Mouse (Mus musculus): Measurements from ENCODE around the gene Slc26a3. TPM values are rescaled to one million over a fixed set of nuclear protein-coding genes. Genes with fewer than 3 reads are reported as not detected.

Gene Slc26a3
- 1 to 10 TPM; 2.1 to 2.3 TPM for total RNA-seq (2021)

DNA sequence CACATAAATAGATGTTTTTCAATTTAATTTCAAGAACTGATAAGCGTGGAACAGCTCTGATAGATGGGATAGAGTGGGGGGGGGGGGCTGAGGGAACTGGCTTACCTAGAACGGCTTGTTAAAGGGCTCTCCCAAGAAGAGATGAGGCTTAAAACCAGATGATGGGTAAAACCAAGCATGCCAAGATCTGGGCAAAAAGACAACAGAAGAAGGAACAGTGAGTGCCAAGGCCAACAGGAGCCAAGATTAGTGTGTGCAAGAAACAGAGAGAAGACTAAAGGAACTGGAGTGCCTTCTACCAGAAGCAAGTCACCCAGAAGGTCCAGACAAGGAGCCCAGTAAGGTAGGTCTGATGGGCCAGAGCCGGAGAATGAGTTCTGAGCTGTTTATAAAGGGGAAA is at the start of gene Slc26a3:
Slc26a3 (plus strand) TSS at position 301 of the 400 bp plus-strand sequence.
- DNase-seq (ENCODE audit: low spot score): no peak
- intact Hi-C loops (cut with DNase I): no loop called here

DNA sequence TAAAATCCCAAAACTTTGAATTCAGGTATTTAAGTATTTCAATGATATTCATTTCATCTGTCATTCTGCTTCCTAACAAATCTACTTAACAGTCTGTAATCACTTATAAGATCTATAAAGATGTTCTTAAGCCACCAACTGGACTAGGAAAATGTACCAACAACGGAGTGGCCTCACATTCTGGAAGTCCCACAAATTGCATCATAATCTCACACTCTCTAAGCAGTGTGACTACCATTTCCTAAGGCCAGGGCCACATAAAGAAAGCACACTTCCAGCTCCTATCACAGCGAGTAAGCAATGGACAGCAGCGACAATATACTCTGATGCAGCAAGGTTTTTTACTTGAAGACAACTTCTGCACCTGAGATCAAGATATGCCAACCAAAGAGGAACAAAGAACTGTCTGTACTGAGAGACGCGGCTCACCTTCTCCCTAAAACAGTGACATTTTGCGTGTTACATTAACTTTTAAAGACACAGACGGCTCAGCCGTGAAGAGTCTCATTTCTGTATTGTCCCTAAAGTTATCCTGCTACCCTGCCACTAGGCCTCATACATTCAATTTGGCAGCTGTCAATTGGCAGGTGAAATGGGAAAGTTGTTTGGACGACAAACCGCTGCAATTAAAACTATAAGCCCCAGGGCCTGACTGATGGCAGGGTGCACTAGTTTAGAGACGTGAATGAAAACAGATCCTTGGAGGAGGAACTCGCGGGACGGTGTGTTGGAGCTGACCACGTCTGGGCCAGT is 40.3 kb upstream of the Slc26a3 start:
- no peak for DNase-seq (ENCODE audit: low spot score)
- intact Hi-C loops (cut with DNase I): no loop called here

DNA sequence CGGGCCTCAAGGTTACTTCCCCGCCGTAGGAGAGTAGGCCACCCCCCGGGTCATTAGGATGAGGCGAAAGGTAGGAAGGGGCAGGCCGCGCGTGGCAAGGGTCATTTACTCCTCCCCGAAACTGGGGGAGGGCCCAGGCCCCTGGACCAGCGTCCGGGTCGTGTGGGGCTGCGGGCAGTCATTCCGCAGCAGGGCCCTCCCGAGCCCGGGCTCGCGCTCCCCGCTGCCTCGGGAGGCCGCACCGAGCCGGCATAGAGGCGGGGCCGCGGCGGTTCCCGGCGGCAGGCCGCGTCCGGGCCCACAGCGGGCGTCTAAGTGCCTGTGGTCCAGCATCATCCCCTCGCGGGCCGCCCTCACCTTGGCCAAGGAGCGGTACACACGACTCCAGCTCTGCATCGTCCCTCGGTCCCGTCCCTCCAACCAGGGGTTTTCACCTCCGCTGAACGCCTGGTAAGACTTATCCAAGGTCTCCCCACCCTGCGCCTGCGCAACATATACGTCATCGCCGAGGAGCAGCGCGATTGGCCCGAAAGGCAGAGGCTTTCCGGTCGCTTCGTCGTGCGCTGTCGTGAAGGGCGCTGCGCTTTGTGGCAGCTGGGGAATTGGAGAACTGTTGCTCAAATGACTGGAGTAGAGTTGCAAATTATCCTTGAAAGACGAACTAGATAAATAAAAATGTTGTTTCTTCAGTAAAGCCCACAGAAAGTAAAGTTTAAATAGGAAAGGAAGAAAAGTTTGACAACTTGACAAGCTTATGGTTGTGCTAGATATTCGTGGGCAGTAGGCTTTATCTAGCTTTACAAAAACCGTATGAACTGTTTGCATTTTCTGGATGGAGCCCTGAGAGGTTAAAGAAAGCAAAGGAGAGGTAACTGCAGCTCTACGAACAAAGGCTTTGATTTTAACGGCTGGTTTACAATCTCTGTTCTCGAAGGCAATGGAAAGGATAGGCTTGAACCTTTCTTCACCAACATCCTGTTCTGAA is 39.4 kb upstream of the Slc26a3 start, which contains the start of gene Dld:
Dld (minus strand) TSS at position 510 of the 985 bp plus-strand sequence.
- peak; percentile 93 for DNase-seq (ENCODE audit: low spot score)
- intact Hi-C loops (cut with DNase I): no loop called here

DNA sequence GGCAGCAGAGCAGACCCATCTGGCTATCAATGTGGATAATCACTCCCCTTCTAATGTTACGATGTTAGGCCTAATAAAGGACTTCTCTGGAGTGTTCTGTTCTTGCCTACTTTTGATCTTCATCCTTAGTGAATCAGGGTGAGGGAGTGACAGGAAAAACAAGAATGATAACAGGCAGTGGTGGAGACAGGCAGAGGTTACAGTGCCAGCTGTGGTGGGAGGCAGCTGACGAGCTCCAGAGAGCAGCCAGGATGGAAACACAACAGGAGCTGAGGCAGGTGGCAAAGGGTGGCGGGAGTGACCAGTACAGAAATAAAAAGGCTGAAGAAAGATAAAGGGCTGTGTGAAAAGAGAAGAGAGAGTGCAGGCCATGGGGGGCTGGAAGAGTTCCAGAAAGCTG is 24.2 kb upstream of the Slc26a3 start:
- DNase-seq (ENCODE audit: low spot score): no peak
- intact Hi-C loops (cut with DNase I): no loop called here

DNA sequence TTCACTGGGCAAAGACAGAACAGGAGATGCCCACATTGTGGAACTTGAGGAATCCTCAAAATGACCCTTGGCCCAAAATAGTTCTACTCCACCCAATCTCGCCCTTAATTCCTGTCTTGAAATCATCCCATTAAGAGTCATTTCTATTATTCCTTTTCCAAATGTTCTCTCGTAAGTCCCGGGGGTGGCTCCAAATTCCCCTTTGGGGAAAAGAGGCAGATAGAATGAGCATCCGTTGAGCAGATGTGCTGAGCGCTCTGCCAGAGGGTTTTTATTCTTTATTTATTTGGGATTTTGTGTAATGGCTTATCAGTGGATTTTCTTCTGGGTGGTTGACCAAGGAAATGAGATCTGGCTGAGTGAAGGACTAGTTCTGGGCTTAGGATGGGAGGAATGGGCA is 22.9 kb upstream of the Slc26a3 start:
- no peak for DNase-seq (ENCODE audit: low spot score)
- intact Hi-C loops (cut with DNase I): no loop called here

DNA sequence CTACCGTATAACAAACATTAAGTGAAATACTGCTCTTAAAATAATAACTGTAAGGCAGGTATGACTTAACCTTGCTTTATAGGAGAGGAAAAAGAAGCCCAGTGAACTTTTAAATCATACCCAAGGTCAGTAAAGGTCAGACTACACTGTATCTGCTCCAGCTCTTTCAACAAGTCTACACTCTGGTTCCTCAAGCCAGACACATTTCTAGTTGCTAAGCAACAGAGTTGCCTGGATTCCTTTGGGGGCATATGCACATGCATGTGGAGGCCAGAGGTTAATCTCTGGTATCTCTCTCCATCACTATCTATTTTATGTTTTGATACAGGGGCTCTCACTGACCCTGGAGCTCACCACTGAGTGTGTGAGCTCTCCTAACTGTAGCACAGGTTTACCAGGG is 21.6 kb upstream of the Slc26a3 start:
- DNase-seq (ENCODE audit: low spot score): no peak
- intact Hi-C loops (cut with DNase I): no loop called here

DNA sequence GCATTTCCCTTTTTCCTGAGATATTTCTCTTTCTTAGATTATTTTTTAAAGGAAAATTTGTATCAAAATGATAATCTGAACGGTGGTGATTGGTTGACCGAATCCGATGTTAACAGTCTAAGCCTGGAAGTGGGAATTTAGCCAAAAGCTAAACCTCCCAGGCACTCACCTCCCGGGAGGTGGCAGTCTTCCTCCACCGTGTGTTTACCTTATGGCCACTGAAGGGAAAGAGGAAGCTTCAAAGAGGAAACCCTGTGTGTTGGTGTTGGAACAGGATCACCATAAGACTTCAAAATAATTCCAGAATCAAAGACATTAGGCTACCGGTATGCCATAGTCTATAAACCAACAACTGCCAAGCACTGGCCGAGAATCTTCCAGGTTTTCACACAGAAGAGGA is 21.0 kb upstream of the Slc26a3 start:
- DNase-seq (ENCODE audit: low spot score): no peak
- intact Hi-C loops (cut with DNase I): loop anchor here (10.0 kb wide), 3 partner anchors 135 to 555 kb away; no protein-coding TSS in a partner anchor

DNA sequence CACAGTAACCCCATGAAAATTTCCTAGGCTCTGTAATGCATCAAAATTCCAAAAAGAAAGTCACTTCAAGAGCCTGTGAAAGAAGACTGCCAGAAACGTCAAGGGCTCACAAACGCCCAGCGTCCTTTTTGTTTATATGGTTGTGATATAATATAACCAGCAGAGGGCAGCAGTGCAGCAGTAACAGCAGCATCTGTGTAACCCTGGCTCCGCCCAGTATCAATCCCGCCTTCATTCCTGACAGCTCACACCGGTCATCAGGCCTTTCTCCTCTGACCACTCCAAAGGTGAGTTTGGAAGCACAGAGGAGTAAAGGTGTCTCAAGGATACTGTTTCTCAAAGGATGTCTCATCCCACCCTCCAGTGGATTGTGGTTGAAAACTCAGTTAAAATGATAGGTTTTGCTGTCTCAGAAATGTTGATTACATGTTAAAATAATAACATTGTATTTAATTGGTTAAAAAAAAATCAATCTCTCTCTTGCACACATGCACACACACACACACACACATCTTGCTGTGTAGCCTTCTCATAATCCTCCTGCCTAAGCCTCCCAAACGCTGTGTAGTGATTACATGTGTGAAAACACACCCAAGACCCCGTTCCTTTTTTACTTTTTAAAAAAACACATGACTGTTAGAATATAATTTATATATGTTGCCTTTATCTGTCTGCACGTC is 15.9 kb upstream of the Slc26a3 start:
- intact Hi-C loops (cut with DNase I): loop anchor here (10.0 kb wide), 3 partner anchors 130 to 550 kb away; no protein-coding TSS in a partner anchor
- DNase-seq (ENCODE audit: low spot score): peak; percentile 28

DNA sequence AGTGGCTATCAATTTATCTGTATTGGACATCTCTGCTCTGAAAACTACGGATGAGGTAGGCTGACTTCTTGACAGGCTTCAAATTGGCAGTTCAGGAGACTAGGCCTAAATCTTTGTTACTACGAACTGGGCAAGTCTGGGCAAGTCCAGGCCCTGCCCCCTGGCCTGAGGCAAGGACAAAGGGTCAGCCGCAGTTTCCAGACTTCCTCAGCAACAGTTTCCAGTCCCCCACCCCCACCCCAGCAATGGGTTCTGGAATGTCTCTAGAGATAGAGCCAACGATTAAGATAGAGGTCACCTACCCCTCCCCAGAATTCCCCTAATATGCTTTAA is 15.4 kb upstream of the Slc26a3 start:
- intact Hi-C loops (cut with DNase I): loop anchor here (10.0 kb wide), 3 partner anchors 130 to 550 kb away; no protein-coding TSS in a partner anchor
- no peak for DNase-seq (ENCODE audit: low spot score)

DNA sequence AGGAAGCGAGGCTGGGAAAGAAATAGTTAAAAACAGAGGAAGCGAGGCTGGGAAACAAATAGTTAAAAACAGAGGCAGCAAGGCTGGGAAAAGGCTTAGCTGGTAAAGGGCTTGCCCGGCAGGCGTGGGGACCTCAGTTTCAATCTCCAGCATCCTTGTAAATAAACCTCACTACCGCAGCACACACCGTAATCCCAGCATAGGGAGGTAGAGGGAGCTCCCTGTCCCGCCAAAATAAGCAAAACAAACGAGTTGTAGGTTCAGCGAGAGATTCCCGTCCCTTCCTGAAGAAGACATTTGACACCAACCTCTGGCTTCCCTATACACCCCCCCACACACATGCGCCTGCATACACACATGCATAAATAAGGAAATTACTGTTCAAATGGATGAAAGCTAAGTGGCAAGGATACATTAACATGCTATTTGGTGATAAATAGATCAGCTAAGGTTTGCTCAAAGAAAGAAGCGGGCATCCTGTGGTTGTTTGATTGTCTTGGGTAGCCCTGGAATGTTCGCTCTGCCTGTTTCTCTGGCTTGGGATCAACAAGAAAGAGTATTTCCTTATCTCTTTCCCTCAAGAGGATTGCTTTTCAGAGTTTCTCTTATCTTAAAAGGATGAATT is 14.2 kb upstream of the Slc26a3 start:
- DNase-seq (ENCODE audit: low spot score): no peak
- intact Hi-C loops (cut with DNase I): loop anchor here (10.0 kb wide), 3 partner anchors 128 to 548 kb away; no protein-coding TSS in a partner anchor

DNA sequence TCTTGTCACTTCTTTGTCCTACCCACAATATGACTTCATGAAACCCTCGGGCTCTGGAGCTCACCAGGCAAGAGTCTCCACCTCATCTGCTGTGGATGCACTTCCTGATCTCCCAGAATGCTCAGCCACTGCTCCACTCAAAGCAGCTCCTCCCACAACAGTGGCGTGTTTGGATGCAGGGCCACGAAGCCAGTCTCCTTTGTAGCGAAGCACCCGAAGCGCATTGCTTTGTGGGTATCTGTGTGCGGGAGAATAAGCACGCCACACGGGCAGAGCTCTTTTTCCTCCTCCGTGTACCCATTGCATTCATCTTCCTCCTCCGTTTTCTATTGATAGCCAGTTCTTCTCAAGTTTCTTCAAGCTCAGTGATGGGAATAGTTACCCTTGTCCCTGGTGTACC is 13.4 kb upstream of the Slc26a3 start:
- DNase-seq (ENCODE audit: low spot score): no peak
- intact Hi-C loops (cut with DNase I): loop anchor here (10.0 kb wide), 3 partner anchors 128 to 548 kb away; no protein-coding TSS in a partner anchor

DNA sequence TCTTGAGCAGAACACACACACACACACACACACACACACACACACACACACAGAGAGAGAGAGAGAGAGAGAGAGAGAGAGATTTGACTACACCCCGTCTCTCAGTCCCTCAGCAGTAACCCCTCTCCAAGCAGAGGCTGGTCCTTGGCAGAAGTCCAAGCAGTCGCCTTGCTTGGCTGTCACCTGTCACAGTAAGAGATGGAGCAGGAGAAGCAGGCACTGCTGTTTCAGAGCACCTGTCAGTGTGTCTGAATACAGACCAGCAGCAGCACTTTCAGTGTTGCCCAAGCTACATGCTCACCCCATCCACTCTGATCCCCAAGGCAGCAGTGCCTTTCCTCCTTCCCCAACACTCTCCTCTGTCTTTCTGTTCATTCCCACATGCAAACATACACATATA is 9.8 kb upstream of the Slc26a3 start:
- no peak for DNase-seq (ENCODE audit: low spot score)

DNA sequence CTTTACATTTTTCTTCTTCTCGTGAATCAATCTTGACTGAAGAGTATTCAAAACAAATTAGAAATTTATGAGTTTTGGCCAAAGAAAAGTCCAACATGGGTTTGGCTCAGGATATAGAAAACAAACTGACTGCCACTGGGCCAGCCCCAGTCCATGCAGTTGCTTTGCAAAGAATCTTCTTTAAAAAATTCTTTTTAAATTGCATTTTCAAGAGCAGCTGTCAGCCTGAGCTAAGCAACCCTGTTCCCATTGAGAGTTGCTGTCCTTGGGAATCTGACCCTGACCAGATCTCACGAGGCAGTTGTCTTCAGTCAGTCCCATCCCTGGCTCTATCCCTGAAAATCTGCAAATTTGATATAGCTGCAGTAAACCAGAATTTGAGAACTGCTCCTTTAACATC is 8.2 kb upstream of the Slc26a3 start:
- DNase-seq (ENCODE audit: low spot score): no peak

More for the DNA sequence above, 9.8 kb upstream of the Slc26a3 start:
- intact Hi-C loops (cut with DNase I): no loop called here

DNA sequence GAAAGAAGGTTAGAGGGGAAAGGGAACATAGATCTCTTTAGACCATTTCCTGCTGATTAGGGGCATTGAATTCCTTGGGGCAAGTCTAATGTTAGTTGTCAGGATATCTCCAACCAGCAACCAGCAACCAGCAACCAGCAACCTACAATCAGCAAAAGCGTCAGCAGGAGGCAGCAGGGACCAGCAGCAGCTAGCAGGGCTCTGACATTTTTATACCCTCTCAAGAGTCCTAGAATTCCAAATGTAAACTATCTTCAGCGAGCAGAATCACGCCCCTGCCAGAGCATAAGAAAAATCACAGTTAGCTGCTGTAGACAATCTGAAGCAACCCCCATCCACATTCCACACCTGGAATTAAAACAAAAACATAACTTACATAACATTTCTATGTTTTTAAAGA is 3.4 kb upstream of the Slc26a3 start:
- no peak for DNase-seq (ENCODE audit: low spot score)
- intact Hi-C loops (cut with DNase I): no loop called here

More for the DNA sequence above, 8.2 kb upstream of the Slc26a3 start:
- intact Hi-C loops (cut with DNase I): no loop called here

DNA sequence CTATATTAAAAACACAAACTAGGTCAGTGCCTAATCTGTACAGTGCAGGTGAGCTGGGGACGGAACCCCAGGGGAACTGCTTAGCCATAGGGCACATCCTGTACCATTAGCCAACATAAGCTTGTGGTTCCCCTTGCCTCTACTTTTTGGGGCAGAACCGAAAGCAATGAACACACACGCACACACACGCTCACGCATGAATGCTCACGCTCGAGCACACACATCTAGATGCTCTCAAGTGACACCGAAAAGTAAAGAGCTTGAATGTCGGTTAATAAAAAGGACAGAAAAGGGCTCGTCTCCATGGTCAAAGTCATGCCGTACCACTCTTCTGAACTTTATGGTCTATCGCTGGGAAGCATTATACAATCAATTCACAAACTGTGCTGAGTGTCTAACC is 1.0 kb downstream of the Slc26a3 start:
- intact Hi-C loops (cut with DNase I): no loop called here
- DNase-seq (ENCODE audit: low spot score): no peak

DNA sequence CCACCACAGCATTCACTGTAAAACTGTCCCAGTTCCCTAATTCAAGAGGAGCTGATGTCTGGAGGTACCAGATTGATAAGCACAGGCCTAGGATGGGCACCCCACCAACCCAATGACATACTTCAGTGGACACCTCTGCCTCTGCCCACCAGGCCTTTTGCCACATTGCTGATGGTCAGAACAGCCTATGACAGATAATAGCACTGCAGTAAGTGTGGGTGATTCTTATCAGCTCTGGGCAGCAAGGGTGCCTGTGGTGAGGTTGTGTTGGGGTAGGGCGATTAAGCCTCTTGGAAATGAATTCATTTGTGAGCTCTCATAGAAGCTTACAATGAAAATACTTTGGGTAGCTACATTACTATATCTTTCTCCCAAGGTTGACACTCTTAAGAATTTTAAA is 5.2 kb downstream of the Slc26a3 start:
- intact Hi-C loops (cut with DNase I): no loop called here
- no peak for DNase-seq (ENCODE audit: low spot score)

DNA sequence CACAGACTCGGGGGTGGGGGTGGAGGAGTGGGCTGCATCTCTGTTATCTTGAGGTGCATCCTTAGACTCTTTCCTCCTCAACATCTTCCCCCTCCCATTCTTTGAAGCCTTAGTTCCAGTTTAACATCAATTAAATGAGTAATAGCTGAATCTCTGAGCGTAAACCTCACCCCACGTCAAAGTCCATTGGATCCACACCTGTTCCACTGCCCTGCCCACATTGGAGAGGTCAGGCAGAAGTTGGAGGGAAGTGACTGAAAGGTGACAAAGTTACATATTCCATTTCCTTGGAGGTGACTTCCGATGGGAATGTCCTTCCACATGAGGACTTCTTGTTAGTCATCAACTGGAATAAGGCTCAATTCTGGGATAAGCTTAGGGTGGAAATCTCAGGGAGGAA is 7.0 kb downstream of the Slc26a3 start:
- no peak for DNase-seq (ENCODE audit: low spot score)
- intact Hi-C loops (cut with DNase I): no loop called here

DNA sequence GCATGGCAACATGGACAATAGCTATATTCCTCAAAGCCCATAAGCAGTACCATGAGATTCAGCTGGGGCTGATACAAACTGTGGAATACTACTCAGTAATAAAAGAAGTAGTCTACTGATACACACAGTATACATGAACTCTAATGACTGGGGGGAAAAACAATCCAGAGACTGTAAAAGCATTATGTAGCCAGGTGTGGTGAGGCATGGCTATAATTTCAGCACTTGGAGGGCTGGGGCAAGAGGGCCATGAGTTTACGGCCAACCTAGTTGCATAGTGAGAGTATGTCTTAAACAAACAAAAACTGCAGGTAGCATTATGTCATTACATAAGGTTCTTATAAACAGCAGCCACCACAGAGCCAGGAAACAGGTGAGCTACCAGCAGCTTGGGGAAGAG is 10.2 kb downstream of the Slc26a3 start:
- intact Hi-C loops (cut with DNase I): no loop called here
- DNase-seq (ENCODE audit: low spot score): no peak

DNA sequence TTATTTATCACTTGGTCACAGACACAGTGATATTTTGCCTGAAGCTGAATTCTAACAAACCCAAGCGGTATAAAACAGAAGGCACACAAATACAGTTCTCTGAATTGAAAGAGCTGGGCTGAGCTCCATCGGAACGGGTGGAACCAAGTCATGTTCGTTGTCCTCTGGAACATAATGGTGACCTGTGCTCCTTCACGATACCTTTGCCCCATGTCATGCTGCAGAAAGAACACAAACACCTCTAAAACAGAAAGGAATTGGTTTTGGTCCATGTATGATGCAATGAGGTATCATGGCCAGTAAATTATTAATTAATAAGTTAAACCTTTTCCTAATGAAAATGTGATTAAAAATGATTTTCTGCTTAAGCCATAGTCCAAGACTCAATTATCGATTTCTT is 11.3 kb downstream of the Slc26a3 start:
- no peak for DNase-seq (ENCODE audit: low spot score)
- intact Hi-C loops (cut with DNase I): no loop called here
